Mouse (Mus musculus) limb, embryonic 12.5 days (tissue): ENCODE measurements around the gene Gpat3. TPM values are rescaled to one million over a fixed set of nuclear protein-coding genes. Genes with fewer than 3 reads are reported as not detected.

Source experiments
- ATAC-seq: fragments of 200-750 bp; cut with Nextera tagmentation; 2 replicates; pipeline ENCODE4 v1.8.0; 2017; ENCODE audit warnings: low read depth, moderate TSS enrichment; ENCODE audit not compliant: insufficient number of reproducible peaks, insufficient read depth, low FRiP score, low TSS enrichment
- H3K27ac ChIP-seq: fragments of 300-500 bp; sonication (generic); 2 replicates; pipeline ENCODE4 v1.5.1; 2016; ENCODE audit warnings: mild to moderate bottlenecking, moderate library complexity
- H3K27me3 ChIP-seq: fragments of 300-500 bp; sonication (generic); 2 replicates; pipeline ENCODE4 v1.6.1; 2016; ENCODE audit warnings: mild to moderate bottlenecking, moderate library complexity
- H3K36me3 ChIP-seq: fragments of 300-500 bp; sonication (generic); 2 replicates; pipeline ENCODE4 v1.6.1; 2016; ENCODE audit warnings: mild to moderate bottlenecking, moderate library complexity
- H3K4me1 ChIP-seq: fragments of 300-500 bp; sonication (generic); replicated peaks from 2 replicates; pipeline ENCODE4 v1.6.1; 2016
- H3K4me2 ChIP-seq: fragments of 300-500 bp; sonication (generic); 2 replicates; pipeline ENCODE4 v1.6.1; 2016; ENCODE audit warnings: mild to moderate bottlenecking, moderate library complexity
- H3K4me3 ChIP-seq: fragments of 300-500 bp; sonication (generic); replicated peaks from 2 replicates; pipeline ENCODE4 v1.5.1; 2016; ENCODE audit warnings: mild to moderate bottlenecking
- H3K9ac ChIP-seq: fragments of 300-500 bp; sonication (generic); replicated peaks from 2 replicates; pipeline ENCODE4 v1.6.1; 2016; ENCODE audit warnings: mild to moderate bottlenecking, moderate library complexity
- H3K9me3 ChIP-seq: fragments of 300-500 bp; sonication (generic); 2 replicates; pipeline ENCODE4 v1.6.1; 2016; ENCODE audit warnings: mild to moderate bottlenecking, moderate library complexity
- WGBS: fragments of 180-500 bp; shearing (Covaris S2); methylation state at CpG from one replicate; pipeline ENCODE4 v1.1.7; 2016; 5-methylcytosine and 5-hydroxymethylcytosine counted together
- polyA plus RNA-seq: library from polyadenylated mRNA; unstranded; fragments of >200 nt; fragmentation: Nextera tagmentation; extraction: Ambion mirVana; gene quantifications from 2 replicates; pipeline ENCODE4 v1.2.1, GENCODE M21; 2016

The Gpat3 gene
- polyA plus RNA-seq, 1 experiment from 2014 or later = 0.89 TPM

DNA sequence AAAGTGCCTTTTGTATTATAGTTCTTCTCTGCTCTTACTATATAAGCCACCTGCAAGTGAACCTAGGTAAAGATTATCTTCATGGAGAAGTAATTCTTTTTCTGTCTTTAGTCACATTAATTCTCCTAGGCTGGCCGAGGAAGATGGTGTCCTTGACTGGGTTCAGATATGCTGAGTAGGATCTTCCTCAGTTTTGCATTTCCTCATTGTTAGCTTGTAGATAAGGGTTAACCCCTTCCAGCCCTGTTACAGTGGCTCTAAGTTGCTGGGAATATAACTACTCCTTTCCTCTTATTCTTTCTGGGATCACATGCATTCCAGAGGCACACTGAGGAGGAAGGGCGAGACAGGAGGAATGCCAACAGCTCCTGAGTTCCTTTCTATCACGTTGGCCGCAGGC, 15.6 kb downstream of the Gpat3 start:
- no peak overlapping the region for H3K9ac ChIP-seq
- no peaks in the 10 kb centered on the region for H3K4me1 ChIP-seq
- no peak overlapping the region for H3K4me2 ChIP-seq
- 73% methylated on average over 4 of the region's 4 CpGs for WGBS
- H3K36me3 ChIP-seq = no peaks in the 10 kb centered on the region
- H3K27ac ChIP-seq = no peak overlapping the region
- ATAC-seq = no peak
- no peak overlapping the region for H3K4me3 ChIP-seq
- H3K9me3 ChIP-seq = no peaks in the 10 kb centered on the region
- no peaks in the 10 kb centered on the region for H3K27me3 ChIP-seq

DNA sequence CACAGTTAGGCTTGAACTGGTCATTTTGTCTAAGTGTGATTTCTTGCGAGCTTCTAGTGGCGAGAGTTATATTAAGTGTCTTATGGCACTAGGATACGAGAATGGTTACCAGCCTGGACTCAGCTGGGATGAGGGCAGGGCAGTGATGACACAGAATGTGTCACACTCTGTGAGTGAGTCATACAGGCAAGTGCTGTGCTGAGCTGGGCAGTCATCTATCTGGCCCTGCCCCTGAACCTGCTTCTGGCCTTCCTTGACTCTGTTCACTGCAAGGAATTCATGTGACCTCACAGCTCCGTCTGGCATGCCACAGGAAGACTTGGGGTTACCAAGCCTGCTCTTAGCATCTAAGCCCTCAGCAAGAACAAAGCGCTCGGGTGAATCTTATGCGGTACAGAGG, 16.3 kb downstream of the Gpat3 start:
- ATAC-seq = no peak
- 77% methylated on average over 7 of the region's 7 CpGs for WGBS

DNA sequence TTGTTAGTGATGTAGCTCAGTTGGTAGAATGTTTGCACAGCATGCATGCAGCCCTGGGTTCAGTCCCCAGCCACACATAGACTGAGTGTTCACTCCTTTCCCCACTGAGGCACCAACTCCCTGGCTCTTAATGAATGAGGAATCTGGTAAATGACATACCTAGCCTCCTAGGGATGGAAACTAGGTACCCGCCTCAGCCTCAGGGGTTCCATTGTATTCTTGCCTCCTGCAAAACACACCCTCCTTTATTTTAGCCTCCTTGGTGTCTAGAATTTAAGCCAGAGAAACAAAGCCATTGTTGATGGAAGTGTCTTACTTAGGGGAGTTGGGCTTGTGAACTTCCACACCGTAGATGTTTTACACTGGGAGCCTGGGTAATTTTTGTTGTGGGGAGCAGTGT, 17.6 kb downstream of the Gpat3 start:
- Histone ChIP-seq H3K4me1 (no peaks in the 10 kb centered on the region), H3K9ac (no peak overlapping the region), H3K9me3 (no peaks in the 10 kb centered on the region), H3K4me3 (no peak overlapping the region), H3K27me3 (no peaks in the 10 kb centered on the region), H3K27ac (no peak overlapping the region), H3K36me3 (no peaks in the 10 kb centered on the region), H3K4me2 (no peak overlapping the region)
- WGBS = 85% methylated on average over 2 of the region's 2 CpGs
- no peak for ATAC-seq

More for the DNA sequence above, 16.3 kb downstream of the Gpat3 start:
- no peaks in the 10 kb centered on the region for H3K27me3 ChIP-seq
- no peaks in the 10 kb centered on the region for H3K36me3 ChIP-seq
- H3K4me3 ChIP-seq = no peak overlapping the region
- H3K4me1 ChIP-seq = no peaks in the 10 kb centered on the region
- H3K9ac ChIP-seq = no peak overlapping the region
- no peak overlapping the region for H3K4me2 ChIP-seq
- no peak overlapping the region for H3K27ac ChIP-seq
- no peaks in the 10 kb centered on the region for H3K9me3 ChIP-seq

DNA sequence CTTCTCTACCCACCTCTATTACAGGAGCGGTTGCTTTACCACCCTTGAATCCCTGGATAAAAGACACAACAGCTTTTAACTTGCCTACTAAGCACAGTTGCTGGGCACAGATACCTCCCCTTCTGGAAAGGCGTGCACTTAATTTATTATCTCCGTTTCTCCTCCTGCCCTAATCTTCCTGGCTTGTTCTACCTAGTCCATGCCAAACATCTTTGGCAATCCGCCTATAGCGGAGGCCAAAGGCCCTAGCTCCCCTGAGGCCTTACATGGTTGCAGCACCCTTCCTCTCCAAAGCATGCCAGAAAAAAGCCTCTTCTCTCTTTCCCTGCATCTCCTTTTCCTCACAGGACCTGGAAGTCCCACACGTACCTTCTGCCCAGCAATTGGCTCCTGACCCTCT, 18.9 kb downstream of the Gpat3 start:
- Histone ChIP-seq H3K9me3 (no peaks in the 10 kb centered on the region), H3K9ac (no peak overlapping the region), H3K27me3 (no peaks in the 10 kb centered on the region), H3K4me3 (no peak overlapping the region), H3K36me3 (no peaks in the 10 kb centered on the region), H3K4me2 (no peak overlapping the region), H3K27ac (no peak overlapping the region), H3K4me1 (no peaks in the 10 kb centered on the region)
- ATAC-seq = no peak
- 86% methylated on average over 6 of the region's 6 CpGs for WGBS

DNA sequence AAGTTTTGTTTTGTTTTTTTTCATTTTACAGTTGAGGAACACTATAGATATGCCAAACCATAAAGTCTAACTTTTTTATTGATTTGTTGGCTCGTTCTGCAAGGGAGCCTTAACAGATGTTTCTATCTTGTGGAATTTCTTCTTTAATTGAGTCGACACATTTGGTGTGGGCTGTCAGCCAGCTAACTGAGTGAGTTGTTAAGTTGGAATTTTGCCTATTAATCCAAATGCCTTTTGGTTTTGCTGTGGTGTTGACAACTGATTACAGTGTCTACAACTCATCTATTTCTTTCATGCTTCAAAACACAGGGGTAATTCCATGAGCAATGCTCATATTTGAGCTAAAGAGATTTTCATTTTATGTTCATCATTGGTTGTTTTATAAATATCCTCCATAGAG, 20.7 kb downstream of the Gpat3 start:
- Histone ChIP-seq H3K27ac (no peak overlapping the region), H3K27me3 (no peaks in the 10 kb centered on the region), H3K4me1 (no peaks in the 10 kb centered on the region), H3K36me3 (no peaks in the 10 kb centered on the region), H3K4me2 (no peak overlapping the region), H3K4me3 (no peak overlapping the region), H3K9ac (no peak overlapping the region), H3K9me3 (0 out of 2 replicates have a peak, but pooled peaks cover 5% of the 10 kb centered on the region)
- ATAC-seq = no peak
- 58% methylated on average over 2 of the region's 2 CpGs for WGBS

DNA sequence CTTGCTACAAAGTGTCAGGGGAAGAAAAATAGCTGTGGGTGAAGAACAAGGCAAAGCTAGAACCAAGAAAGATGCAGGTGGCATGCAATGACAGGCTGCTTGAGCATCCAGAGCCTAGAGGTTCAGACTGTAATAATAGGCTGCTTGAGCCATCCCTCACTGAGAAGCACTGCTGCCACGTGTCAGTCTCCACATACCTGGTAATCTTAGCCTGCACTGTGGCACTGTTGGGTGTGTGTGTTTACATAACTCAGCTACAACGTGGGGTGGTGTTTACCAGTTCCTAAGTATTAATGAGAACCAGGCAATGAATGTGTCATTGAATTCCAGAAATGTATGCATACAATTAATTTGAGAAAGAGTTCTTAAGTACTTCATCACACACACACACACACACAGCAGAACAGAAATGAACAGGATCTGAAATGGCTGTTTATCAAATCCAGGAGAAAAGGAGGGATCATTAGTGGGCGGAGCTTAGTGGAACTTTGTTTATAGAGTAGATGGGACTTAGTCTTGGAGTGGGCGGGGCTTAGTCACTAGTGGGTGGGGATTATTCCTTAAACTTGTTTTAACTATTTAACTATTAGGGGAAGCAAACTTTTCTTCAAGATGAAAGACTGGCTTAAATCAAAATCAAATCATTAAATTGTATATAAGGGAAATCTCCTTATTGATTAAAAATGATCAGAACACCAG, 23.8 kb downstream of the Gpat3 start:
- Histone ChIP-seq H3K27me3 (peaks cover under 1% of the 10 kb centered on the region; the same call in 1 of the 2 replicates), H3K9ac (no peak overlapping the region), H3K9me3 (0 out of 2 replicates have a peak, but pooled peaks cover 5% of the 10 kb centered on the region), H3K36me3 (no peaks in the 10 kb centered on the region), H3K4me3 (no peak overlapping the region), H3K4me2 (no peak overlapping the region), H3K27ac (no peak overlapping the region), H3K4me1 (no peaks in the 10 kb centered on the region)
- no peak for ATAC-seq
- 56% methylated on average over 4 of the region's 4 CpGs for WGBS

DNA sequence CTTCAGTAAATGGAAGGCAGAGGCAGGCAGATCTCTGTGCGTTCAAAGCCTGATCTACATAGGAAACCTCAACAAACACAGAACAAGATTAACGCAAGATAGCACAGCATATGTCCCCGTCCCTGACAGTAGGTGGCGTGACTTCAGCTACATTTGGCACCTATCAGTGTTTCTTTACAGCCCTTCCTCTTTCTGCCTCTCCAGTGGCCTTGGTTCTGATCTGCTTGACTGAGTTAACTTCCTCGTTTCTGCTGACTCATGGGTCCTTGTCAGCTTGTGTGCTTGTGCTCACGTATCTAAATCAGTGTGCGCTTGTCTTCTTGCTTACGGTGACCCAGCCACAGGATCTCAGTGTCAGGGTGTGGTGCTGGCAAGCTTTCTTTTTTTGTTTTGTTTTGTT, 26.5 kb downstream of the Gpat3 start:
- no peak for ATAC-seq
- Histone ChIP-seq H3K4me3 (no peak overlapping the region), H3K27me3 (peaks cover 3% of the 10 kb centered on the region; the same call in 1 of the 2 replicates), H3K27ac (no peak overlapping the region), H3K4me1 (no peaks in the 10 kb centered on the region), H3K9me3 (0 out of 2 replicates have a peak, but pooled peaks cover 5% of the 10 kb centered on the region), H3K36me3 (no peaks in the 10 kb centered on the region), H3K4me2 (no peak overlapping the region), H3K9ac (no peak overlapping the region)
- WGBS = 86% methylated on average over 8 of the region's 8 CpGs

DNA sequence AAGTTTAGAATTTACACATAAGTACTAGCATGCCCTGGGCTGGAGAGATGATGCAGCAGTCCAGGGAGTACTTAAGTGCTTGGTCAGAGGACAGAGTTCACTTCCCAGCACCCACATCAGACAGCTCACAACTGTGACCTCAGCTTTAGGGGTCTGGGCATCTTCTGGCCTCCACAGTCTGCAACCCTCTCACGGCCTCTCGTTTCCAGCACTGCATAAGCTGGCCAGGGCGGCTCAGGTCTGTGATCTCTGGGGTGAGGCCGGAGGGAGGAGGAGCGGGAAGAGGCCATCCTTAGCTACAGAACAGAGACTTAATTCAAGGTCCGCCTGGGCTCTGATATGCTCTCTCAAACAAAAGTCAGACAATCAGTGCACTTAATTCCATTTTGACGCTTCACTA, 29.2 kb downstream of the Gpat3 start:
- Histone ChIP-seq H3K4me2 (no peak overlapping the region), H3K27me3 (peaks cover 3% of the 10 kb centered on the region; the same call in 1 of the 2 replicates), H3K9ac (no peak overlapping the region), H3K4me1 (no peaks in the 10 kb centered on the region), H3K36me3 (no peaks in the 10 kb centered on the region), H3K9me3 (0 out of 2 replicates have a peak, but pooled peaks cover 5% of the 10 kb centered on the region), H3K27ac (no peak overlapping the region), H3K4me3 (no peak overlapping the region)
- 59% methylated on average over 7 of the region's 7 CpGs for WGBS
- ATAC-seq = no peak

DNA sequence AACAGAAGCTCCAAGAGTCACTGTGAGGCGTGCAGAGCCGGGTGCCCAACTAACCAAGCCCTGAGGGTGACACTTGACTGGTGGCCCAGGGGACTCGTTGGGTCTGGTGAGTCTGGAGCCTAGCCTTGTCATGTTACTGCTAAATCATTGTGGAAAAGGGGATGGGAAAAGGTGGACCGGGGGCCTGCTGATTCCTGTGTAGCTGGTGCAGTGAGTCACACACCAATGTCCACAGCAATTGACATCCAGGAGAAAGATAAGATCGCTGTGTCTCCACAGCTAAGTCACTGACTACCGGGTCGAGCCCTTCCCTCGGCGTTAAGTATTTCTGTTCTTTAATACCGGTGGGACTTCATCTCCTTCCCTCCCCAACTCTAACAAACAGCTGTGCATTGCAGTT, 29.7 kb downstream of the Gpat3 start:
- Histone ChIP-seq H3K9me3 (0 out of 2 replicates have a peak, but pooled peaks cover 4% of the 10 kb centered on the region), H3K36me3 (no peaks in the 10 kb centered on the region), H3K9ac (no peak overlapping the region), H3K4me2 (no peak overlapping the region), H3K4me3 (no peak overlapping the region), H3K4me1 (no peaks in the 10 kb centered on the region), H3K27me3 (peaks cover 3% of the 10 kb centered on the region; the same call in 1 of the 2 replicates), H3K27ac (no peak overlapping the region)
- no peak for ATAC-seq
- WGBS = 77% methylated on average over 10 of the region's 10 CpGs

DNA sequence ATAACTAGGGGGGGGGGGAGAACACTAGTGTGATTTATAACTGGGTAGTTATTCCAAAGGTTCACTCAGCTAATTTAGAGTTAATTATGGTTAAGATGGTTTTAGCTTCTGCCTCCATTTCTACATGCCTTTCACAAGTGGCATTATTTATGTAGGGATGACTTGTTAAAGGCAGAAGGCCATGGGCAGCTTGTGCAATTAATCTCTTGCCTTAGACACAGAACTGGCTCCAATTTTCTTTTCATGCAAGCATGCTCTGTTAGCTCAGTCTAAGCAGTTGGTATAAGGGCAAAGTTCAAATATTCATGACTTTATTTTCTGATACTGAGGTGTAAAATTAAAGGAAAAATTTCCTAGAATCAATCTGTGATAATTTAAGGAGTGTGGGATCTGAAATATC, 31.5 kb downstream of the Gpat3 start:
- no peaks in the 10 kb centered on the region for H3K9me3 ChIP-seq
- no peaks in the 10 kb centered on the region for H3K36me3 ChIP-seq
- ATAC-seq = no peak
- no peak overlapping the region for H3K9ac ChIP-seq
- H3K27me3 ChIP-seq = peaks cover 3% of the 10 kb centered on the region; the same call in 1 of the 2 replicates
- H3K4me2 ChIP-seq = no peak overlapping the region
- no peak overlapping the region for H3K27ac ChIP-seq
- no peak overlapping the region for H3K4me3 ChIP-seq
- no peaks in the 10 kb centered on the region for H3K4me1 ChIP-seq

DNA sequence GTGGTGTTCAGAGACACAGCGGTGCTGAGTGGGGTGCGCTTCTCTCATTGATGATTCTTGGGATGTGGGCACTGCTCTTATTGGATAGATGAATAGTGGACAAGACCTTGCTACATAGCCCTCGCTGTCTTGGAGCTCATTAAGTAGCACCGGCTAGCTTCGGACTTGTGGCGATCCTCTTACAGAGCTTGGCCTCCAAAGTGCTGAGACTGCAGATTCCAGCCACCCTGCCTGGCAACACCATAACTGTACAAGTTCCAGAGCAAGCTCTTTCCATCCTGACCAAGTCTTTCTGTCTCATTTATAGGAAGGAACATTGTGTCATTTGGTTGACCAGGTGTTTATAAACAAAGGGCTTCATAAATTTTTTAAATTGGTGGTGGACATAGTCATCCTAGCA, 39.7 kb downstream of the Gpat3 start:
- H3K4me2 ChIP-seq = no peak overlapping the region
- no peak overlapping the region for H3K27ac ChIP-seq
- WGBS = 86% methylated on average over 6 of the region's 6 CpGs
- H3K36me3 ChIP-seq = no peaks in the 10 kb centered on the region
- H3K27me3 ChIP-seq = no peaks in the 10 kb centered on the region; the same call in 1 of the 2 replicates
- 0 out of 2 replicates have a peak, but pooled peaks cover 7% of the 10 kb centered on the region for H3K4me1 ChIP-seq
- H3K9me3 ChIP-seq = no peaks in the 10 kb centered on the region
- no peak overlapping the region for H3K9ac ChIP-seq
- no peak for ATAC-seq
- H3K4me3 ChIP-seq = no peak overlapping the region
